Mouse (Mus musculus) bone marrow macrophage, adult 2 months (primary cell): ENCODE results near the gene Gch1.

Experiments used
- CTCF ChIP-seq: IDR thresholded peaks from 2 replicates; pipeline ENCODE4 v1.5.1; 2012; ENCODE audit warnings: low read depth, mild to moderate bottlenecking, low read length, moderate library complexity
- POLR2A ChIP-seq: IDR thresholded peaks from 2 replicates; pipeline ENCODE4 v1.6.1; 2012; ENCODE audit warnings: mild to moderate bottlenecking, low read depth, low read length, borderline replicate concordance

DNA sequence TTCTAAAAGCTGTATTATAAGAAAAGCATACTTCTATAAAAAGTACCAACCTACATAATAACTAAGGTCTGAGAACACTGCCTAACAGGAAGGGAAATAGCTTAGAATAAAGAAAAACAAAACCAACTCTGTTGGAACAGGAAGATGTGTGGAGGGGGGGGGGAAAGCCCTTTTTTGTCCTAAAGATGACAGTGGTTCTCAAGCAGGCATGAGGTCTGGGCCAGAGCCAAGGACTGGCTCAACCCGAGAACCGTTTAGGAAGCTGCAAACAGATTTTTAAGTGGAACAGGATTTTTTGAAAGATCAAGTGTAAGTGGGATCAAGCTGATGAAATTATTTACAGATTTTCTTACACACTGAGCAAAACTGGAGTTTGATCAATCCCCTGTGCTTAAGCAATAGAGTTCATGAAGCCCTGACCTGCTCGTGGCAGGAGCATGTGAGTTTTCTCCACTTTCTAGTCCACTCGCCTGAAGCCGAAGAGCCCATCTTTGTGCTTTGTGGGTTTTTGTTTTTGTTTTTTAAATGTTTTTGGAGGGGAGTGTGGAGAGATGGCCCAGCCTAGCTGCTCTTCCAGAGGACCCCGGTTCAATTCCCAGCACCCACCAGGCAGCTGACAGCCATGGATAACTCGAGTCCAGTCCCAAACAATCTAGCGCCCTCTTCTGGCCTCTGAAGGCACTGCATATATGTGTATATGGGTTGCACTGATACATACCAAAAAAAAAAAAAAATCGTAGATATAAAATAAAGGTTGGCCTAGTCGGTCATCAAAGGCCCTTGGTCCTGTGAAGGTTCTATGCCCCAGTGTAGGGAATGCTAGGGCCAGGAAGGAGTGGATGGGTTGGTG is 35.5 kb upstream of the Gch1 start:
- 0 out of 2 replicates have a peak, but pooled peaks have one; percentile 12 for TF ChIP-seq CTCF
- TF ChIP-seq POLR2A: no peak
